Mouse (Mus musculus) stomach, postnatal 0 days (tissue): ENCODE results near the gene Rhoj.

Experiments used
- CTCF ChIP-seq: IDR thresholded peaks from 2 replicates; pipeline ENCODE4 v1.5.1; 2016; ENCODE audit warnings: antibody characterized with exemption, low read depth, mild to moderate bottlenecking, moderate library complexity
- EP300 ChIP-seq: optimal IDR thresholded peaks from 2 replicates; pipeline ENCODE3; 2016; ENCODE audit warnings: antibody characterized with exemption

GRCm38 (mm10) chr12:75412964-75413363 lies 104.8 kb downstream of the Rhoj start:
- no peak for TF ChIP-seq CTCF
- no peak for TF ChIP-seq EP300
